8 mouse cellular contexts compared by ENCODE assay signal in genomic region chr12:37108390-37108738, GRCm38 (mm10). TPM values are rescaled to one million over a fixed set of nuclear protein-coding genes. Genes with fewer than 3 reads are reported as not detected.
DNase-seq lines count a peak whose midpoint lies in the region.

TSS of gene Meox2 (plus strand) at chr12:37108540.

- peak; percentile 27 to 38 for DNase-seq in cerebellum, postnatal 10 days
- DNase-seq in cerebellum, postnatal 36 days: no peak
- DNase-seq in embryo, embryonic 9.5 days (ENCODE audit: extremely low spot score): peak; percentile 77
- peak; percentile 82 for DNase-seq in heart, adult 8-10 months (ENCODE audit: low spot score)
- peak; percentile 35 for DNase-seq in kidney, postnatal 10 days
- DNase-seq in mesoderm, embryonic 11.5 days (ENCODE audit: low read depth, low spot score): peak; percentile 85
- no peak for DNase-seq in spleen, adult 12 weeks (ENCODE audit: low spot score)
- no peak for DNase-seq in cerebellum, adult 11-12 months

RNA-seq across cellular contexts. Expression of gene Meox2, which starts in this region (rescaled TPM):
- 10 to 100 TPM in 3 of 4 experiments, 1 to 10 TPM in 1; 9.5 to 14.6 (median 12.9) TPM for total RNA-seq in heart, adult 8-10 months (2022)

Comparison
In these comparisons a context has a peak if more than half of its experiments do, and no peak if none do; other contexts are left out.
1. DNase-seq: peak in cerebellum, postnatal 10 days (2 of 2), embryo, embryonic 9.5 days (single experiment), heart, adult 8-10 months (single experiment), kidney, postnatal 10 days (single experiment) and mesoderm, embryonic 11.5 days (single experiment); none in cerebellum, postnatal 36 days (0 of 2), spleen, adult 12 weeks (single experiment) and cerebellum, adult 11-12 months (single experiment).